Mouse (Mus musculus) neural tube, embryonic 12.5 days (tissue): ENCODE data around the gene Scp2d1. TPM values are rescaled to one million over a fixed set of nuclear protein-coding genes. Genes with fewer than 3 reads are reported as not detected.
"Not testable (repeated sequence)": the region's sequence is repeated elsewhere in the genome, so short reads cannot be mapped to it uniquely, and the experiment has no call there.

Experiments
- ATAC-seq: fragments of 200-750 bp; cut with Nextera tagmentation; 2 replicates; pipeline ENCODE4 v1.8.0; 2017; ENCODE audit warnings: low read depth, mild to moderate bottlenecking, moderate TSS enrichment, moderate library complexity; ENCODE audit not compliant: low FRiP score
- H3K27ac ChIP-seq: fragments of 300-500 bp; sonication (generic); 2 replicates; pipeline ENCODE4 v1.5.1; 2016
- H3K27me3 ChIP-seq: fragments of 300-500 bp; sonication (generic); replicated peaks from 2 replicates; pipeline ENCODE4 v1.6.1; 2016; ENCODE audit warnings: mild to moderate bottlenecking
- H3K36me3 ChIP-seq: fragments of 300-500 bp; sonication (generic); 2 replicates; pipeline ENCODE4 v1.6.1; 2016; ENCODE audit warnings: mild to moderate bottlenecking
- H3K4me1 ChIP-seq: fragments of 300-500 bp; sonication (generic); 2 replicates; pipeline ENCODE4 v1.6.1; 2016
- H3K4me2 ChIP-seq: fragments of 300-500 bp; sonication (generic); replicated peaks from 2 replicates; pipeline ENCODE4 v1.6.1; 2016; ENCODE audit warnings: mild to moderate bottlenecking
- H3K4me3 ChIP-seq: fragments of 300-500 bp; sonication (generic); 2 replicates; pipeline ENCODE4 v1.5.1; 2016
- H3K9ac ChIP-seq: fragments of 300-500 bp; sonication (generic); 2 replicates; pipeline ENCODE4 v1.6.1; 2016; ENCODE audit warnings: mild to moderate bottlenecking
- H3K9me3 ChIP-seq: fragments of 300-500 bp; sonication (generic); 2 replicates; pipeline ENCODE4 v1.6.1; 2016; ENCODE audit warnings: mild to moderate bottlenecking
- WGBS: fragments of 180-500 bp; shearing (Covaris S2); methylation state at CpG from one replicate; pipeline ENCODE4 v1.1.7; 2016; 5-methylcytosine and 5-hydroxymethylcytosine counted together
- polyA plus RNA-seq: library from polyadenylated mRNA; unstranded; fragments of >200 nt; fragmentation: Nextera tagmentation; extraction: Ambion mirVana; gene quantifications from 2 replicates; pipeline ENCODE4 v1.2.1, GENCODE M21; 2016

The Scp2d1 gene
- polyA plus RNA-seq = not detected in 2 replicates

GRCm38 (mm10) chr2:144823356-144823755 is at the start of gene Scp2d1:
Gene Scp2d1, plus strand, starts transcription at chr2:144823656.
- 85% methylated on average over 6 of the region's 6 CpGs for WGBS
- H3K9ac ChIP-seq, H3K9me3 ChIP-seq, H3K36me3 ChIP-seq, ATAC-seq, H3K4me1 ChIP-seq, H3K27ac ChIP-seq, H3K4me2 ChIP-seq, H3K27me3 ChIP-seq, H3K4me3 ChIP-seq: not testable (repeated sequence)

DNA sequence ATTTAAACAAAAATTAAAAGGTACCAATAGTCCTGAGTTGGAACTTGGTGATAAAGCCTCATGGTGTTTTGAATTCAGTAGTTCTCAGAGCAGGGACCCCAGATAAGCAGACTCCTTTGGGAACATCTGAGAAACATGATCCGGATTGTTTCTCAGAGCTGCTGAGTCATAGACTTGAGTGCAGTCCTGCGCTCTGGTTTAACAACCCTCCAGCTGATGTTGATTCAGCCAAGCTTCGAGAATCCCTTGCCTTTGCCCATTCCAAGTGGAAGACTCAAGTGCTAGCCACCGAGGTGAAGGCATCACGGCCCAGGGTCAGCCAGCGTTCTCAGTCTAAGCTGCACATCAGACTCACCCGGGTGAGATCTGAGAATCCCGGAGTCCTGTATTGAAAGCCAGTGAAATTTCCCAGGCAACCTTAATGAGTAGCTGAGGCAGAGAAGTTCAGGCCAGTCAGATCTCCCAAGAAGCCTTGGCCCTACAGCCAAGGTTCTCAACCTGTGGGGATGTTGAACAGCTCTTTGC is 48.8 kb upstream of the Scp2d1 start:
- Histone ChIP-seq H3K4me1 (no peaks in the 10 kb centered on the region), H3K27me3 (no peaks in the 10 kb centered on the region), H3K27ac (no peak overlapping the region), H3K4me2 (no peak overlapping the region), H3K9me3 (no peaks in the 10 kb centered on the region), H3K36me3 (no peaks in the 10 kb centered on the region), H3K4me3 (no peak overlapping the region), H3K9ac (no peak overlapping the region)
- ATAC-seq = no peak
- 87% methylated on average over 8 of the region's 8 CpGs for WGBS

GRCm38 (mm10) chr2:144775626-144776025 is 47.8 kb upstream of the Scp2d1 start:
- H3K4me2 ChIP-seq = no peak overlapping the region
- no peak for ATAC-seq
- WGBS = 88% methylated on average over 4 of the region's 4 CpGs
- H3K9ac ChIP-seq = no peak overlapping the region
- no peaks in the 10 kb centered on the region for H3K9me3 ChIP-seq
- H3K4me3 ChIP-seq = no peak overlapping the region
- H3K36me3 ChIP-seq = no peaks in the 10 kb centered on the region
- no peaks in the 10 kb centered on the region for H3K4me1 ChIP-seq
- H3K27ac ChIP-seq = no peak overlapping the region
- no peaks in the 10 kb centered on the region for H3K27me3 ChIP-seq

DNA sequence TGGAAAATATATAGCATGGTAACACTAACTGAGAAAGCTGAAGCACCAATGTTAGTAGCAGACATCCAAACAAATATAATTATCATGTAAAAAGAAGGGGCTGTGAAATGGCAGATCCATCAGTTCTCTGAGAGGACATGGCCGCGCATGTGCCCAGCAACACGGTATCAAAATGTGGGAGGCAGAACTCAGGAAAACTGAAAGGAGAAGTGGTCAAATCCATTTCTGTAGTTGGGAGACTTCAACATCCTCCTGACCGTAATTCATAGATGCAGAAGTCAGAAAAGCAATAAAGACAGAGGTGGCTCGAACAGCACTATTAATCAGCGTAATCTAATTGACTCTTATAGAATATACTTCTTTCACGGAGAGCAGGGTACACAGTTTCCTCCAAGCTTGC is 44.2 kb upstream of the Scp2d1 start:
- Histone ChIP-seq H3K27me3 (no peaks in the 10 kb centered on the region), H3K4me1 (no peaks in the 10 kb centered on the region), H3K36me3 (no peaks in the 10 kb centered on the region), H3K4me2 (no peak overlapping the region), H3K4me3 (no peak overlapping the region), H3K9me3 (no peaks in the 10 kb centered on the region), H3K9ac (no peak overlapping the region), H3K27ac (no peak overlapping the region)
- WGBS = 86% methylated on average over 7 of the region's 7 CpGs
- no peak for ATAC-seq

- H3K36me3 ChIP-seq = no peaks in the 10 kb centered on the region
Measured at GRCm38 (mm10) chr2:144780731-144781130, 42.7 kb upstream of the Scp2d1 start.

DNA sequence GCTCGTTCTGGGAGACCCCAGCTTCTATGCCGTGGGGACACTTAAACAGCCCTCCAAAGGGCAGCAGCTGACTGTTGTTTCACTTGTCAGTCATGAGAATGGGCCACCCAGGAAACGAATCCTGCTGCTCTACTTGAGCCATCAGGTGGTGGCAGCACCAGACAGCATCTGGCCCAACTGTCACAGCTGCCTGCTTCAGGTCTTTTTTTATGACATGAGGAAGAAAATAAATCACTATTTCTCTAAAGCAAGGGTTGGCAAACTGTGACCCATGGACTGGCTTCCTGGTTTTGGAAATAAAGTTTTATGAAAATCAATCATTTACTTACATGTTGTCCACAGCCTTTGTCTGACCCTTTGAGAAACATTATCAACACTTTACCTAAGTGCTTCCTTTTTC is 41.6 kb upstream of the Scp2d1 start:
- no peaks in the 10 kb centered on the region for H3K4me1 ChIP-seq
- no peak overlapping the region for H3K27ac ChIP-seq
- no peaks in the 10 kb centered on the region for H3K9me3 ChIP-seq
- whole genome bisulfite sequencing = 68% methylated on average over 3 of the region's 3 CpGs
- no peaks in the 10 kb centered on the region for H3K27me3 ChIP-seq
- no peaks in the 10 kb centered on the region for H3K36me3 ChIP-seq
- ATAC-seq = no peak
- H3K4me3 ChIP-seq = no peak overlapping the region
- no peak overlapping the region for H3K9ac ChIP-seq
- no peak overlapping the region for H3K4me2 ChIP-seq

More at GRCm38 (mm10) chr2:144780731-144781130, 42.7 kb upstream of the Scp2d1 start:
- H3K4me3 ChIP-seq = no peak overlapping the region
- no peak overlapping the region for H3K4me2 ChIP-seq
- H3K27me3 ChIP-seq = no peaks in the 10 kb centered on the region
- H3K4me1 ChIP-seq = no peaks in the 10 kb centered on the region
- ATAC-seq = no peak
- 70% methylated on average over 5 of the region's 5 CpGs for WGBS
- no peaks in the 10 kb centered on the region for H3K9me3 ChIP-seq
- H3K9ac ChIP-seq = no peak overlapping the region
- no peak overlapping the region for H3K27ac ChIP-seq

- 73% methylated on average over 4 of the region's 4 CpGs for WGBS
- Histone ChIP-seq H3K9me3 (no peaks in the 10 kb centered on the region), H3K27ac (no peak overlapping the region), H3K4me1 (no peaks in the 10 kb centered on the region), H3K27me3 (no peaks in the 10 kb centered on the region), H3K9ac (no peak overlapping the region), H3K4me3 (no peak overlapping the region), H3K4me2 (no peak overlapping the region), H3K36me3 (no peaks in the 10 kb centered on the region)
- ATAC-seq = no peak
Measured at GRCm38 (mm10) chr2:144782481-144782880, 41.0 kb upstream of the Scp2d1 start.

DNA sequence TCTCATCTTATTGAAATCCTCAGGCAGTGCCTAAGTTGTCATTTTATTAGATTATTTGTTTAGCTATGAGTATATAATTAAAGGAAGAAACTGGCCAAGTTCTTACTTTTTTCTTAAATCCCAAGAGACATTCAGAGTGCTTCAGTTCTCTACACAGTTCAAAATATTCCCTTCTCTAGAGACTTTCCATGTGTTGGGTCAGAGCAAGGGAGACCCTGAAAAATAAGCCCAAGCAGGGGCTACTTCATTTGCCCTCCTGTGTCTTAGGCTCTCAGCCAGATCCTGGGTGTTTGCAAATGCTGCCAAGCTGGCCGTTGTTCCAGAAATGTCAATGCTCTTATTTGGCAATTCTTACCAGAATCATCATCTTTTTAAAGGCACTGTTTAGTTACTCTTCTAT is 40.3 kb upstream of the Scp2d1 start:
- Histone ChIP-seq H3K27ac (no peak overlapping the region), H3K4me3 (no peak overlapping the region), H3K4me1 (no peaks in the 10 kb centered on the region), H3K4me2 (no peak overlapping the region), H3K36me3 (no peaks in the 10 kb centered on the region), H3K9me3 (no peaks in the 10 kb centered on the region), H3K27me3 (no peaks in the 10 kb centered on the region), H3K9ac (no peak overlapping the region)
- ATAC-seq = no peak
- 94% methylated on average over 1 of the region's 1 CpGs for WGBS

GRCm38 (mm10) chr2:144783831-144784230 is 39.6 kb upstream of the Scp2d1 start:
- H3K4me3 ChIP-seq = no peak overlapping the region
- 91% methylated on average over 6 of the region's 6 CpGs for WGBS
- no peaks in the 10 kb centered on the region for H3K4me1 ChIP-seq
- H3K9ac ChIP-seq = no peak overlapping the region
- ATAC-seq = no peak
- H3K9me3 ChIP-seq = no peaks in the 10 kb centered on the region
- no peaks in the 10 kb centered on the region for H3K27me3 ChIP-seq
- no peaks in the 10 kb centered on the region for H3K36me3 ChIP-seq
- H3K4me2 ChIP-seq = no peak overlapping the region
- H3K27ac ChIP-seq = no peak overlapping the region

DNA sequence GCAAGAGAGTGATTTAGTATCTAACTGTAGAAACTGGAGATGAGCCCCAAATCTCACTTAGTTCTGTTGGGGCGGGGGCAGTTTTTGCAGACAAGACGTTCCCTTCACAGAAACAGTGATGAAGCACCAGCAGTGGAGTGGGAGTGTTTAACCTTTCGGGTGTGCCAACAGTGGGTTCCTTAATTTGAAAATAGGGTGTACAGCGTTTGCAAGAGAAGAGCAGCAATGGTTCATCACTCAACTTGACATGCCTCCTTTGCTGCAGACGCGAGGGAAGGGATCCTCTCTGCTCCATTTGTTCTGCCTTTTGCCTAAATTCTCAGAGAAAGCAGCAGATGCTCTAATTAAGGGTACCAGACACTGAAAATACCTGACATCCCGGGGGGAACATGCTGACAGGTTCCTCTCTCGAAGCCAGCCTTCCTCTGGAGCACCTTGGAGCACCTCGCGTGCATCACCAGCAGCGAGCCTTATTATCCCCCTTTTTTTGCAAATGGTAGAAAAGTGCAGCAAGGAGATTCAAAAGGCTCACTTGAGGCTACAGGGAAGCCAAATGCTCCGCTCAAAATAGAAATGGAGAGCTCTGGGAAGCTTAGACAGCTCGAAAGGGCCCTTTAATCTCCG is 31.7 kb upstream of the Scp2d1 start:
- Histone ChIP-seq H3K27ac (no peak overlapping the region), H3K9me3 (no peaks in the 10 kb centered on the region), H3K36me3 (no peaks in the 10 kb centered on the region), H3K9ac (no peak overlapping the region), H3K4me3 (no peak overlapping the region), H3K4me1 (no peaks in the 10 kb centered on the region), H3K4me2 (no peak overlapping the region), H3K27me3 (no peaks in the 10 kb centered on the region)
- 64% methylated on average over 14 of the region's 14 CpGs for WGBS
- no peak for ATAC-seq

DNA sequence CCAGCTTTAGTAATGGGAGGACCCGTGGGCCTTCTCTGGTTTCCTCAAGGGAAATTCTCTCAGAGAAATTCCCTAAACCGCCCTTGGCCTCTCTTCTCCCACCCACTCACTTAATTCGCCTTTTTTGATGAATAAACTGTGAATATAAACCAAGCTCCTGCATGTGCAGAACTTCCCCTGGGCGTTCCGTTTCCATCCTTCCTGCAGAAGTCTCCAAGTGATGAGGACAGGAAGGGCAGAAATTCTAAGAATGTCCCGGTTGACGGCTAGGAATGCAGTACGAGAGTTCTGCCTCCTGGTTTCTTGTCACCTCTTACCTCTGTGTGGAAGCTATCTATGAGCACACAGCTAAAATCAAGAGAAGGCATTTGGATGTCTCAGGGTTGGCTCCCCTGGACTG is 25.9 kb upstream of the Scp2d1 start:
- no peak overlapping the region for H3K9ac ChIP-seq
- no peak overlapping the region for H3K4me3 ChIP-seq
- no peak overlapping the region for H3K27ac ChIP-seq
- no peaks in the 10 kb centered on the region for H3K9me3 ChIP-seq
- no peak for ATAC-seq
- no peak overlapping the region for H3K4me2 ChIP-seq
- H3K27me3 ChIP-seq = no peaks in the 10 kb centered on the region
- no peaks in the 10 kb centered on the region for H3K36me3 ChIP-seq
- WGBS = 78% methylated on average over 8 of the region's 8 CpGs
- H3K4me1 ChIP-seq = no peaks in the 10 kb centered on the region

GRCm38 (mm10) chr2:144807766-144808754 is 15.4 kb upstream of the Scp2d1 start:
- 0 out of 2 replicates have a peak, but pooled peaks have one; percentile 17 for ATAC-seq
- no peak overlapping the region for H3K27ac ChIP-seq

More at GRCm38 (mm10) chr2:144807766-144808754, 15.4 kb upstream of the Scp2d1 start:
- Histone ChIP-seq H3K9me3 (no peaks in the 10 kb centered on the region), H3K27me3 (no peaks in the 10 kb centered on the region), H3K4me3 (no peak overlapping the region), H3K36me3 (no peaks in the 10 kb centered on the region), H3K4me2 (no peak overlapping the region), H3K4me1 (peaks cover 4% of the 10 kb centered on the region; the same call in 1 of the 2 replicates), H3K9ac (no peak overlapping the region)
- WGBS = 54% methylated on average over 15 of the region's 15 CpGs
